Mouse (Mus musculus) heart, postnatal 0 days (tissue): ENCODE measurements around the gene Lrig1. TPM values are rescaled to one million over a fixed set of nuclear protein-coding genes. Genes with fewer than 3 reads are reported as not detected.

Experiments used
- ATAC-seq: fragments of 200-750 bp; cut with Nextera tagmentation; 2 replicates; pipeline ENCODE4 v1.8.0; 2017; ENCODE audit warnings: low read depth, moderate number of reproducible peaks, moderate library complexity; ENCODE audit not compliant: insufficient read depth
- DNase-seq: peaks from one replicate; pipeline ENCODE4 v3.0.0-alpha.2; 2016; ENCODE audit warnings: low spot score
- H3K27ac ChIP-seq: fragments of 300-500 bp; sonication (generic); 2 replicates; pipeline ENCODE4 v1.5.1; 2014; ENCODE audit warnings: low read depth, mild to moderate bottlenecking
- H3K27me3 ChIP-seq: fragments of 300-500 bp; sonication (generic); 2 replicates; pipeline ENCODE4 v1.6.1; 2014; ENCODE audit warnings: low read length, mixed read lengths; ENCODE audit not compliant: control insufficient read depth, insufficient read depth
- H3K36me3 ChIP-seq: fragments of 300-500 bp; sonication (generic); replicated peaks from 2 replicates; pipeline ENCODE4 v1.6.1; 2014; ENCODE audit warnings: low read length, mixed read lengths; ENCODE audit not compliant: control insufficient read depth, insufficient read depth
- H3K4me1 ChIP-seq: fragments of 300-500 bp; sonication (generic); 2 replicates; pipeline ENCODE4 v1.6.1; 2014; ENCODE audit warnings: antibody characterized with exemption; ENCODE audit not compliant: control insufficient read depth, insufficient read depth
- H3K4me2 ChIP-seq: fragments of 300-500 bp; sonication (generic); 2 replicates; pipeline ENCODE4 v1.6.1; 2014; ENCODE audit warnings: low read depth, mild to moderate bottlenecking, low read length, moderate library complexity
- H3K4me3 ChIP-seq: fragments of 300-500 bp; sonication (generic); 2 replicates; pipeline ENCODE4 v1.5.1; 2014; ENCODE audit warnings: low read depth, low read length
- H3K9ac ChIP-seq: fragments of 300-500 bp; sonication (generic); replicated peaks from 2 replicates; pipeline ENCODE4 v1.6.1; 2014; ENCODE audit warnings: low read depth, low read length, mixed read lengths
- H3K9me3 ChIP-seq: fragments of 300-500 bp; sonication (generic); replicated peaks from 2 replicates; pipeline ENCODE4 v1.6.1; 2016; ENCODE audit warnings: low read length; ENCODE audit not compliant: control insufficient read depth
- CTCF ChIP-seq: IDR thresholded peaks from 2 replicates; pipeline ENCODE4 v1.5.1; 2016; ENCODE audit warnings: antibody characterized with exemption, control low read depth, low read depth
- EP300 ChIP-seq: IDR thresholded peaks from 2 replicates; pipeline ENCODE4 v1.6.1; 2016; ENCODE audit warnings: antibody characterized with exemption, low read depth
- WGBS: fragments of 180-500 bp; shearing (Covaris S2); extraction: QIAGEN DNeasy Blood & Tissue Kit; methylation state at CpG from one replicate; pipeline ENCODE4 v1.1.7; 2014; 5-methylcytosine and 5-hydroxymethylcytosine counted together
- polyA plus RNA-seq: library from polyadenylated mRNA; unstranded; fragments of >200 nt; fragmentation: Nextera tagmentation; extraction: Ambion mirVana; gene quantifications from 2 replicates; pipeline ENCODE4 v1.2.1, GENCODE M21; 2015
- total RNA-seq: library from RNA; depleted of rRNA; stranded (reverse); fragments of >200 nt; gene quantifications from 2 replicates; pipeline ENCODE4 v1.2.3, GENCODE M21; 2014; ENCODE audit warnings: low replicate concordance

Gene Lrig1
- total and polyA plus RNA-seq, 2 experiments from 2014 or later: 7.1 to 54.3 TPM

DNA sequence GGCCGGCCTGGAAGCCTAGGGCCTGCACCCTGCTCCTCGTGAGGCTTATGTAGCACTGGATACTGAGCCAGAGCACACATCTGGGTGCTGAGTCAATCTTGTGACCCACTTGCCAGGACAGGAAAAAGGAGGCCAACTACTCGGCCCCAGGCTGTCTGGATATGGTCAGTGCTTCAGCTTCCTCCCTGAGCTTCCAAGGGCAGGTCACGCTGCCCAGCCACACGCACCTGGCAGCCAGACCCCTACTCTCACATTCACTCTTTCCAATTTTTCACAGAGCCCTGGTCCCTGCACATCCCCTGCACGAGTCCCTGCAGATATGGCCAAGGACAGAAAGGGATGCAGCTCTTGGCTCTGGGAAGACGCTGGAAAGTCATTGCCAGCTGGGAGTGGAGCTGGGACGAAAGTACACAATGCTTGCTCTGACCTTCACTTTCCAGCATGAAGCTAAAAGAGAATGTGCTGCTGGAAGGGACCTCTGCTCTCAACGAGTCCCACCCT, 79.1 kb downstream of the Lrig1 start:
- H3K4me3 ChIP-seq: no peak overlapping the region
- H3K4me1 ChIP-seq: peaks cover 11% of the 10 kb centered on the region; the same call in 1 of the 2 replicates
- H3K27ac ChIP-seq: no peak overlapping the region
- DNase-seq (no peak), ATAC-seq (0 out of 2 replicates have a peak, but pooled peaks have one; percentile 21)
- H3K9me3 ChIP-seq: no peaks in the 10 kb centered on the region
- TF ChIP-seq CTCF: no peak
- no peak for TF ChIP-seq EP300
- no peak overlapping the region for H3K9ac ChIP-seq
- H3K36me3 ChIP-seq: peaks cover 43% of the 10 kb centered on the region
- H3K4me2 ChIP-seq: no peak overlapping the region
- no peaks in the 10 kb centered on the region for H3K27me3 ChIP-seq
- 48% methylated on average over 9 of the region's 9 CpGs for WGBS

DNA sequence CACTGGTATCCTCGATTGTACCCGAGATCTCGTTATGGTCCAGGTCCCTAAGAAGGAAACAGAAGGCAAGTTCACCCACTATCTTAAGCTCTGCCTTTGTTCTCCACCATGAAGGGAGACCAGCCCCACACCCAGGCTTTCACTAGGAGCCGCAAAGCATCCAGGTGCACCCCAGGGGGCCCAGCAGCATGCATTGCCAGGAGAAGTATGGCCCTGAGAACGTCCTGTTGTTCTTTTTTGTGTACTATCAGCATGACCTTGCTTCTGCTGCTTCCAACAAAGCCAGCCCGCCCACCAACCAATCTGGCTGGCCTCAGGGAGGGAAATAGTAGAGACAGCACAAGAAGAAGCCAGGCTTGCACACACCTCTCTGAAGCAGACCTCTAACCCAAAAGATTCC, 79.7 kb downstream of the Lrig1 start:
- TF ChIP-seq CTCF (no peak), EP300 (no peak)
- Histone ChIP-seq H3K27ac (no peak overlapping the region), H3K4me2 (no peak overlapping the region), H3K36me3 (peaks cover 46% of the 10 kb centered on the region), H3K4me1 (peaks cover 11% of the 10 kb centered on the region; the same call in 1 of the 2 replicates), H3K27me3 (no peaks in the 10 kb centered on the region), H3K9me3 (no peaks in the 10 kb centered on the region), H3K9ac (no peak overlapping the region), H3K4me3 (no peak overlapping the region)
- DNase-seq: no peak
- ATAC-seq: no peak
- WGBS: 62% methylated on average over 6 of the region's 6 CpGs

DNA sequence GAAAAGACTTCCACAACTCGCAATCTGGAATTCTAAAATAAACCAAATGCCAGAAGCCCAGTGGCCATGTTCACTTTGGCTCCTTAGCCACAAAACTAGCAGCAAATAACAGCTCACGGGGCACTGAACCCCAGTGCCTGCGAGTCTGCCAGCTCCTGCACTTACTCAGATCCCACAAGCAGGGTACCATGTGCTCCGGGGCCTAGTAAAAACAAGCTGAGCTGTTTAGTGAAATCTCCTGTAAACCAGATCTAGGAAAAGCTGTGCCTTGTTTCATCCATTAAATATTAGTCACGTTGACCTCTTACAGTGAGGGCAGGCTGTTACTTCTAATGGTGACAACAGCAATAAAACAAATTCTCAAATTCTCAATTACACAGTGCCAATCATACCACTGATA, 81.3 kb downstream of the Lrig1 start:
- no peak overlapping the region for H3K9ac ChIP-seq
- H3K4me2 ChIP-seq: no peak overlapping the region
- no peak for ATAC-seq
- TF ChIP-seq EP300 (no peak), CTCF (no peak)
- peaks cover 11% of the 10 kb centered on the region; the same call in 1 of the 2 replicates for H3K4me1 ChIP-seq
- peaks cover 46% of the 10 kb centered on the region for H3K36me3 ChIP-seq
- 80% methylated on average over 5 of the region's 5 CpGs for WGBS
- no peak overlapping the region for H3K4me3 ChIP-seq
- DNase-seq: no peak
- no peaks in the 10 kb centered on the region for H3K9me3 ChIP-seq
- no peaks in the 10 kb centered on the region for H3K27me3 ChIP-seq
- H3K27ac ChIP-seq: no peak overlapping the region

DNA sequence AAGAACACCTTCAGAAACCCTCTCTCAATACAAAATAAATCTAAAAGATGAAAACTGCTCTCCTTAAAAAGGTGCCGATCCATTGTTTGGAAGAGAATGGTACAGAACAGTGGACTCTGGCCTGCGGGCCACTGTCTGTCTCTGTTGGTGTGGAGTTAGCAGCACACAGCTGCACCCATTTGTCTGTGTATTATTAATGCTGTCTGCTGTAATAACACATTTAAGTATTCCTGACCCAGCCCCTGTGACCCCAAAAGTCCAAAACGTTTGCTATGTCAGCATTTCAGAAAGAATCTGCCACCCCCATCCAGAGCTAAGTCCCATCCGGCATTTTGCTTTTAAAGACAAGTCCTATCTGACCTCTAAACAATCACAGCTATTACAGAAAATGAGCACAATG, 84.0 kb downstream of the Lrig1 start:
- TF ChIP-seq CTCF: no peak
- TF ChIP-seq EP300: no peak
- H3K4me1 ChIP-seq: peaks cover 8% of the 10 kb centered on the region; the same call in 1 of the 2 replicates
- 76% methylated on average over 4 of the region's 4 CpGs for WGBS
- no peak for ATAC-seq
- no peak overlapping the region for H3K4me3 ChIP-seq
- no peaks in the 10 kb centered on the region for H3K9me3 ChIP-seq
- H3K36me3 ChIP-seq: peaks cover 64% of the 10 kb centered on the region
- no peak overlapping the region for H3K27ac ChIP-seq
- H3K4me2 ChIP-seq: no peak overlapping the region
- no peak overlapping the region for H3K9ac ChIP-seq
- no peak for DNase-seq
- no peaks in the 10 kb centered on the region for H3K27me3 ChIP-seq

DNA sequence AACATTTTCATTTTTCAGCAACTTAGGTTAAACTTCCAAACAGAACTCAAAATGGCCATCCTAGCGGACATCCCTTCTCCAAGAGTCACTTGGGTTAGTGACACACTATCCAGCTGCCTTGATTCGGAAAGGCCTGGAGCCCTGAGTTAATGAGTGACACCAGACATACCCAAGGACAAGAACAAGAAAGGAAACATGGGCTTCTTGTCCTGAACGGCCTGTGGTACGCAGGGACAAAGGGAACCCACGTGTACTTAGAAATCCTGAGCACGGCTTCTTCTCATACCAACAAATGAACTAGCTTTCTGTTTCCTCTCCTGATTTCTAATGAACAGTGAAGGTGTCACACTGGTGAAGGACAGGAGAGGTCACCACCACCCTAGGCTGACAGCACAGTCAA, 85.6 kb downstream of the Lrig1 start:
- H3K27me3 ChIP-seq: no peaks in the 10 kb centered on the region
- ATAC-seq (no peak), DNase-seq (no peak)
- no peak for TF ChIP-seq EP300
- no peak for TF ChIP-seq CTCF
- H3K4me3 ChIP-seq: no peak overlapping the region
- H3K36me3 ChIP-seq: peaks cover 79% of the 10 kb centered on the region
- no peaks in the 10 kb centered on the region for H3K9me3 ChIP-seq
- WGBS: 72% methylated on average over 6 of the region's 6 CpGs
- no peak overlapping the region for H3K27ac ChIP-seq
- no peaks in the 10 kb centered on the region for H3K4me1 ChIP-seq
- H3K9ac ChIP-seq: no peak overlapping the region
- H3K4me2 ChIP-seq: no peak overlapping the region

DNA sequence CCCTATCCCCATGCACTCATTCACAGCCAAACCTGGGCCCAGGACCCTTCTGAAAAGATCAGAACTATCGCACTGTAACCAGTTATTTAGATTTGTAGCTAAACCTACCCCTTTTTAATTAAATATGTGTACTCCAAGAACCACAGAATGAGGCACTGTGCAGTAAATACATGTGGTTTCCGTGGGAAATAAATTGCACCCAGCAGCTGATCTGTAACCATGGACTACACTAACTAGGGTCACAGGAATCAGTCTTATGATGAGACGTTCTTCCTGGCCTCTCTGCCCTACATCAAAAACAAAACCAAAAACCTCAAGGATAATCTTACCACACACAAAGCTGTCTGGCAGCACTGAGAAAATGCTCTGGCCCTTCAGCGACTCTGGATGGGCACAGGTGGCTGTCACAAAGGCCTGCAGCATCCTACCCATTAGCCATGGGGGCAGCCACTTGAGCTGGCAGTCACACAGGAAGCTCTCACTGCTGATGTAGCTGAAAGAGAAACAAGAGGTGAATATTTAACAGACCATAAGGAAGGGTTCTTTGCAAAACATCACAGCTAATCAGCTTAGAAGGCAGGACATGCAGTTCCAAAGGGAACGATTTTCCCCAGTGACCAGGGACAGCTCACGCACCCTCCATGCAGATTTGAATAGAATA, 86.6 kb downstream of the Lrig1 start:
- H3K9me3 ChIP-seq: no peaks in the 10 kb centered on the region
- DNase-seq: no peak
- TF ChIP-seq EP300 (no peak), CTCF (no peak)
- H3K27ac ChIP-seq: no peak overlapping the region
- WGBS: 74% methylated on average over 6 of the region's 6 CpGs
- H3K4me3 ChIP-seq: no peak overlapping the region
- peaks cover 84% of the 10 kb centered on the region for H3K36me3 ChIP-seq
- no peaks in the 10 kb centered on the region for H3K27me3 ChIP-seq
- no peaks in the 10 kb centered on the region for H3K4me1 ChIP-seq
- ATAC-seq: no peak
- no peak overlapping the region for H3K4me2 ChIP-seq
- no peak overlapping the region for H3K9ac ChIP-seq
